Mouse (Mus musculus) midbrain, embryonic 16.5 days (tissue): Measurements from ENCODE around the gene Icam5. TPM values are rescaled to one million over a fixed set of nuclear protein-coding genes. Genes with fewer than 3 reads are reported as not detected.
"Not testable (repeated sequence)": the region's sequence is repeated elsewhere in the genome, so short reads cannot be mapped to it uniquely, and the experiment has no call there.

Experiments used
- ATAC-seq: fragments of 200-750 bp; cut with Nextera tagmentation; 2 replicates; pipeline ENCODE4 v1.8.0; 2017; ENCODE audit warnings: moderate TSS enrichment
- H3K27ac ChIP-seq: fragments of 300-500 bp; sonication (generic); 2 replicates; pipeline ENCODE4 v1.5.1; 2014; ENCODE audit warnings: mild to moderate bottlenecking, low read length, mixed read lengths
- H3K27me3 ChIP-seq: fragments of 300-500 bp; sonication (generic); 2 replicates; pipeline ENCODE4 v1.6.1; 2014; ENCODE audit warnings: low read depth, low read length, mixed read lengths; ENCODE audit not compliant: control insufficient read depth, insufficient read depth
- H3K36me3 ChIP-seq: fragments of 300-500 bp; sonication (generic); 2 replicates; pipeline ENCODE4 v1.6.1; 2014; ENCODE audit warnings: mild to moderate bottlenecking, low read length, moderate library complexity, mixed read lengths; ENCODE audit not compliant: control insufficient read depth, insufficient read depth
- H3K4me1 ChIP-seq: fragments of 300-500 bp; sonication (generic); 2 replicates; pipeline ENCODE4 v1.6.1; 2014; ENCODE audit warnings: mild to moderate bottlenecking, low read length, mixed read lengths; ENCODE audit not compliant: control insufficient read depth, insufficient read depth
- H3K4me2 ChIP-seq: fragments of 300-500 bp; sonication (generic); 2 replicates; pipeline ENCODE4 v1.6.1; 2014; ENCODE audit warnings: mild to moderate bottlenecking, low read length, mixed read lengths
- H3K4me3 ChIP-seq: fragments of 300-500 bp; sonication (generic); 2 replicates; pipeline ENCODE4 v1.5.1; 2014; ENCODE audit warnings: low read depth, mild to moderate bottlenecking, low read length, moderate library complexity, mixed read lengths
- H3K9ac ChIP-seq: fragments of 300-500 bp; sonication (generic); 2 replicates; pipeline ENCODE4 v1.6.1; 2014; ENCODE audit warnings: low read depth, low read length, mixed read lengths
- H3K9me3 ChIP-seq: fragments of 300-500 bp; sonication (generic); replicated peaks from 2 replicates; pipeline ENCODE4 v1.6.1; 2014; ENCODE audit warnings: mild to moderate bottlenecking, low read length, mixed read lengths; ENCODE audit not compliant: control insufficient read depth, poor library complexity, severe bottlenecking
- WGBS: fragments of 180-500 bp; shearing (Covaris S2); extraction: QIAGEN DNeasy Blood & Tissue Kit; methylation state at CpG from one replicate; pipeline ENCODE4 v1.1.7; 2014; 5-methylcytosine and 5-hydroxymethylcytosine counted together
- polyA plus RNA-seq: library from polyadenylated mRNA; unstranded; fragments of >200 nt; fragmentation: Nextera tagmentation; extraction: Ambion mirVana; gene quantifications from 2 replicates; pipeline ENCODE4 v1.2.1, GENCODE M21; 2015

Icam5 gene
- polyA plus RNA-seq, 1 experiment from 2014 or later, result 2.5 TPM

- Histone ChIP-seq H3K4me3 (peak overlapping the region; percentile 57), H3K4me1 (peaks cover 41% of the 10 kb centered on the region), H3K9me3 (no peaks in the 10 kb centered on the region), H3K4me2 (peak overlapping the region; percentile 86), H3K27ac (no peak overlapping the region), H3K27me3 (peaks cover 74% of the 10 kb centered on the region), H3K36me3 (no peaks in the 10 kb centered on the region), H3K9ac (peak overlapping the region; percentile 84)
- ATAC-seq, result peak; percentile 76
- 1% methylated on average over 31 of the region's 31 CpGs for WGBS
These were observed 5.6 kb downstream of the Icam5 start for GRCm38 (mm10) chr9:21037481-21037891.

GRCm38 (mm10) chr9:21039779-21040178 lies 7.9 kb downstream of the Icam5 start:
- peaks cover 55% of the 10 kb centered on the region for H3K27me3 ChIP-seq
- H3K27ac ChIP-seq, result no peak overlapping the region
- no peak overlapping the region for H3K4me2 ChIP-seq
- no peak overlapping the region for H3K4me3 ChIP-seq
- H3K9me3 ChIP-seq, result no peaks in the 10 kb centered on the region
- ATAC-seq, result no peak
- H3K9ac ChIP-seq, result no peak overlapping the region
- peaks cover 26% of the 10 kb centered on the region for H3K4me1 ChIP-seq
- H3K36me3 ChIP-seq, result no peaks in the 10 kb centered on the region
- 70% methylated on average over 3 of the region's 3 CpGs for WGBS

- Histone ChIP-seq H3K4me2 (no peak overlapping the region), H3K4me1 (peaks cover 18% of the 10 kb centered on the region), H3K9me3 (no peaks in the 10 kb centered on the region), H3K9ac (no peak overlapping the region), H3K4me3 (no peak overlapping the region), H3K27me3 (peaks cover 41% of the 10 kb centered on the region), H3K36me3 (no peaks in the 10 kb centered on the region), H3K27ac (no peak overlapping the region)
- no peak for ATAC-seq
- WGBS, result 52% methylated on average over 4 of the region's 4 CpGs
These were observed 9.4 kb downstream of the Icam5 start for GRCm38 (mm10) chr9:21041308-21041707.

GRCm38 (mm10) chr9:21043563-21043962 lies 11.7 kb downstream of the Icam5 start:
- peaks cover 18% of the 10 kb centered on the region for H3K27me3 ChIP-seq
- H3K36me3 ChIP-seq, result no peaks in the 10 kb centered on the region
- ATAC-seq, result no peak
- no peak overlapping the region for H3K27ac ChIP-seq
- no peak overlapping the region for H3K4me3 ChIP-seq
- H3K4me2 ChIP-seq, result no peak overlapping the region
- no peaks in the 10 kb centered on the region for H3K4me1 ChIP-seq
- H3K9me3 ChIP-seq, result no peaks in the 10 kb centered on the region
- no peak overlapping the region for H3K9ac ChIP-seq
- WGBS, result 93% methylated on average over 4 of the region's 4 CpGs

- not testable (repeated sequence) for H3K27ac ChIP-seq, H3K36me3 ChIP-seq, H3K4me2 ChIP-seq, H3K27me3 ChIP-seq, H3K4me1 ChIP-seq, H3K9me3 ChIP-seq, H3K9ac ChIP-seq, ATAC-seq, H3K4me3 ChIP-seq
- WGBS, result 68% methylated on average over 1 of the region's 1 CpGs
These were observed 12.9 kb downstream of the Icam5 start for GRCm38 (mm10) chr9:21044785-21045184.

GRCm38 (mm10) chr9:21045235-21045634 lies 13.4 kb downstream of the Icam5 start:
- Histone ChIP-seq H3K27me3 (peaks cover 5% of the 10 kb centered on the region), H3K4me2 (no peak overlapping the region), H3K36me3 (no peaks in the 10 kb centered on the region), H3K9me3 (no peaks in the 10 kb centered on the region), H3K4me1 (no peaks in the 10 kb centered on the region), H3K4me3 (no peak overlapping the region), H3K9ac (no peak overlapping the region), H3K27ac (no peak overlapping the region)
- no peak for ATAC-seq
- 82% methylated on average over 3 of the region's 3 CpGs for WGBS

GRCm38 (mm10) chr9:21051578-21051977 lies 19.7 kb downstream of the Icam5 start:
- no peak overlapping the region for H3K27ac ChIP-seq
- H3K27me3 ChIP-seq, result no peaks in the 10 kb centered on the region
- no peak for ATAC-seq
- H3K4me3 ChIP-seq, result no peak overlapping the region
- H3K9ac ChIP-seq, result no peak overlapping the region
- H3K9me3 ChIP-seq, result no peaks in the 10 kb centered on the region
- H3K36me3 ChIP-seq, result no peaks in the 10 kb centered on the region
- WGBS, result 70% methylated on average over 10 of the region's 10 CpGs
- no peak overlapping the region for H3K4me2 ChIP-seq
- no peaks in the 10 kb centered on the region for H3K4me1 ChIP-seq

GRCm38 (mm10) chr9:21062928-21063327 lies 31.1 kb downstream of the Icam5 start:
- ATAC-seq, result no peak
- Histone ChIP-seq H3K27ac (no peak overlapping the region), H3K4me3 (no peak overlapping the region), H3K9ac (no peak overlapping the region), H3K36me3 (peaks cover 22% of the 10 kb centered on the region), H3K4me2 (no peak overlapping the region), H3K27me3 (no peaks in the 10 kb centered on the region), H3K9me3 (no peaks in the 10 kb centered on the region), H3K4me1 (no peaks in the 10 kb centered on the region)
- WGBS, result 91% methylated on average over 2 of the region's 2 CpGs

- H3K9ac ChIP-seq, result no peak within 1 kb of the TSS
- WGBS, result 88% methylated on average over 27 of the region's 27 CpGs
- no peaks in the 10 kb centered on the region for H3K27me3 ChIP-seq
- no peak within 1 kb of the TSS for H3K4me3 ChIP-seq
- H3K4me1 ChIP-seq, result peaks cover 6% of the 10 kb centered on the region
- H3K36me3 ChIP-seq, result peaks cover 22% of the 10 kb centered on the region
- no peak within 1 kb of the TSS for H3K4me2 ChIP-seq
- no peaks in the 10 kb centered on the region for H3K9me3 ChIP-seq
- H3K27ac ChIP-seq, result no peak within 1 kb of the TSS
- ATAC-seq, result no peak
These were observed 35.3 kb downstream of the Icam5 start, which contains the start of gene Zglp1 for GRCm38 (mm10) chr9:21067006-21067684. Zglp1 (minus strand) TSS chr9:21067093.
